Mouse (Mus musculus) midbrain, embryonic 16.5 days (tissue): ENCODE results near the gene Thegl. TPM values are rescaled to one million over a fixed set of nuclear protein-coding genes. Genes with fewer than 3 reads are reported as not detected.
"Not testable (repeated sequence)": the region's sequence is repeated elsewhere in the genome, so short reads cannot be mapped to it uniquely, and the experiment has no call there.

Source experiments
- ATAC-seq: fragments of 200-750 bp; cut with Nextera tagmentation; 2 replicates; pipeline ENCODE4 v1.8.0; 2017; ENCODE audit warnings: moderate TSS enrichment
- H3K27ac ChIP-seq: fragments of 300-500 bp; sonication (generic); 2 replicates; pipeline ENCODE4 v1.5.1; 2014; ENCODE audit warnings: mild to moderate bottlenecking, low read length, mixed read lengths
- H3K27me3 ChIP-seq: fragments of 300-500 bp; sonication (generic); 2 replicates; pipeline ENCODE4 v1.6.1; 2014; ENCODE audit warnings: low read depth, low read length, mixed read lengths; ENCODE audit not compliant: control insufficient read depth, insufficient read depth
- H3K36me3 ChIP-seq: fragments of 300-500 bp; sonication (generic); 2 replicates; pipeline ENCODE4 v1.6.1; 2014; ENCODE audit warnings: mild to moderate bottlenecking, low read length, moderate library complexity, mixed read lengths; ENCODE audit not compliant: control insufficient read depth, insufficient read depth
- H3K4me1 ChIP-seq: fragments of 300-500 bp; sonication (generic); 2 replicates; pipeline ENCODE4 v1.6.1; 2014; ENCODE audit warnings: mild to moderate bottlenecking, low read length, mixed read lengths; ENCODE audit not compliant: control insufficient read depth, insufficient read depth
- H3K4me2 ChIP-seq: fragments of 300-500 bp; sonication (generic); 2 replicates; pipeline ENCODE4 v1.6.1; 2014; ENCODE audit warnings: mild to moderate bottlenecking, low read length, mixed read lengths
- H3K4me3 ChIP-seq: fragments of 300-500 bp; sonication (generic); 2 replicates; pipeline ENCODE4 v1.5.1; 2014; ENCODE audit warnings: low read depth, mild to moderate bottlenecking, low read length, moderate library complexity, mixed read lengths
- H3K9ac ChIP-seq: fragments of 300-500 bp; sonication (generic); 2 replicates; pipeline ENCODE4 v1.6.1; 2014; ENCODE audit warnings: low read depth, low read length, mixed read lengths
- H3K9me3 ChIP-seq: fragments of 300-500 bp; sonication (generic); replicated peaks from 2 replicates; pipeline ENCODE4 v1.6.1; 2014; ENCODE audit warnings: mild to moderate bottlenecking, low read length, mixed read lengths; ENCODE audit not compliant: control insufficient read depth, poor library complexity, severe bottlenecking
- WGBS: fragments of 180-500 bp; shearing (Covaris S2); extraction: QIAGEN DNeasy Blood & Tissue Kit; methylation state at CpG from one replicate; pipeline ENCODE4 v1.1.7; 2014; 5-methylcytosine and 5-hydroxymethylcytosine counted together
- polyA plus RNA-seq: library from polyadenylated mRNA; unstranded; fragments of >200 nt; fragmentation: Nextera tagmentation; extraction: Ambion mirVana; gene quantifications from 2 replicates; pipeline ENCODE4 v1.2.1, GENCODE M21; 2015

The Thegl gene
- polyA plus RNA-seq, 1 experiment from 2014 or later: 0.89 TPM

DNA sequence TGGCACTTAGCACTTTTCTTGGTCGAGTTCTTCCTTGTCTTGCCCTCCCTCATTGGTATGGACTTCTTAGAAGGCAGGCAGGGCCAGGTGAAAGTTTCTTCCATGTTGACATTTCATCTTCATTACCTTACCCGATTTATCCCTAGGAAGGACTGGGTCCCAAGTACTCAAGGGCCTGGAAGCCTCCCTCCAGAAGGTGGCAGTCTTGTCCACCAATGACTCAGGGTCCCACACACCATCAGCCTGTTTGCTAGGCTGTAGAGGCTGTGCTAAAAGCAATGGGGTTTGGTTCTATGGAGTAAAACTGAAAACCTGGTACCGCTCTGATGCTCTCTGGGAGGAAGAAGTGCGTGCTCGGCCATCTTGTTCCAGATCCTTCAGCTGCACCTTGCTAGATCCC is 13.9 kb downstream of the Thegl start:
- Histone ChIP-seq H3K27me3 (no peaks in the 10 kb centered on the region), H3K36me3 (no peaks in the 10 kb centered on the region), H3K27ac (no peak overlapping the region), H3K4me3 (no peak overlapping the region), H3K4me1 (no peaks in the 10 kb centered on the region), H3K9me3 (no peaks in the 10 kb centered on the region), H3K9ac (no peak overlapping the region), H3K4me2 (no peak overlapping the region)
- ATAC-seq: no peak
- 82% methylated on average over 5 of the region's 5 CpGs for WGBS

DNA sequence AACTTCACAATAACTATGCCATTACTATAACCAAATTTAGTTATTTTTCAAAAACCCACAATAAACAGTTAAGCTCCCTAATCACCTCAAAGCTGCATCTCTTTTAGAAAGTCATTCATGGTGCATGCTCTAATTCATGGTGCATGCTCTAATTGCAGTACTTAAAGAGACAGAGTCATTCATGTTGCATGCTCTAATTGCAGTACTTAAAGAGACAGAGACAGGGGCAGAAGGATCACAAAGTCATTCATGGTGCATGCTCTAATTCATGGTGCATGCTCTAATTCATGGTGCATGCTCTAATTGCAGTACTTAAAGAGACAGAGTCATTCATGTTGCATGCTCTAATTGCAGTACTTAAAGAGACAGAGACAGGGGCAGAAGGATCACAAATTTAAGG is 19.3 kb downstream of the Thegl start:
- not testable (repeated sequence) for H3K4me2 ChIP-seq, H3K9ac ChIP-seq, H3K9me3 ChIP-seq, H3K36me3 ChIP-seq, ATAC-seq, H3K4me1 ChIP-seq, H3K27me3 ChIP-seq, H3K4me3 ChIP-seq, H3K27ac ChIP-seq

DNA sequence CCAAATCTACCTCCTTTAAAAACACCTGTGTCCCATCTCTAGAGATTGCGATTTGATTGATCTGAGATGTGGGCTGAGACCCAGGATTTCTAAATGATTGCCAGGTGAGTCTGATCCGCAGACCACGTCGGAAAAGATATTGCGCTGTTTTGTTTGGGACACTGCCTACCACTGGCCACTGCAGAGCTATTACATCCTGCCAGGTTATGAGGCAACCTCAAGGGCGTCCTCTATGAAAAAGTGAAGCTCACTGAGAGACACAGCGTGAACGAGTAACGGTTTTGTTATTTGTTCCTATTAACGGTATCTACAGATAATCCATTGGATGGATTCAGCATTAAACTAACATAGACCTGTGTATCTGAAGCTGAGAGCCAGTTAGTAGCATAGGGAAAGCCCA is 22.6 kb downstream of the Thegl start:
- Histone ChIP-seq H3K9me3 (no peaks in the 10 kb centered on the region), H3K27me3 (no peaks in the 10 kb centered on the region), H3K27ac (no peak overlapping the region), H3K4me2 (no peak overlapping the region), H3K4me3 (no peak overlapping the region), H3K9ac (no peak overlapping the region), H3K36me3 (no peaks in the 10 kb centered on the region), H3K4me1 (no peaks in the 10 kb centered on the region)
- 92% methylated on average over 10 of the region's 10 CpGs for WGBS
- ATAC-seq: no peak

GRCm38 (mm10) chr5:77039391-77039790 is 23.6 kb downstream of the Thegl start:
- H3K9me3 ChIP-seq: no peaks in the 10 kb centered on the region
- no peak overlapping the region for H3K9ac ChIP-seq
- no peak for ATAC-seq
- no peaks in the 10 kb centered on the region for H3K36me3 ChIP-seq
- H3K4me1 ChIP-seq: no peaks in the 10 kb centered on the region
- no peak overlapping the region for H3K27ac ChIP-seq
- no peak overlapping the region for H3K4me2 ChIP-seq
- H3K4me3 ChIP-seq: no peak overlapping the region
- no peaks in the 10 kb centered on the region for H3K27me3 ChIP-seq

- Histone ChIP-seq H3K9ac (no peak overlapping the region), H3K27ac (no peak overlapping the region), H3K9me3 (no peaks in the 10 kb centered on the region), H3K27me3 (no peaks in the 10 kb centered on the region), H3K36me3 (no peaks in the 10 kb centered on the region), H3K4me3 (no peak overlapping the region), H3K4me1 (no peaks in the 10 kb centered on the region), H3K4me2 (no peak overlapping the region)
- 76% methylated on average over 5 of the region's 5 CpGs for WGBS
- ATAC-seq: no peak
Observed at GRCm38 (mm10) chr5:77044362-77044761, 28.5 kb downstream of the Thegl start.

GRCm38 (mm10) chr5:77052616-77053015 is 36.8 kb downstream of the Thegl start:
- no peak overlapping the region for H3K4me2 ChIP-seq
- 0 out of 2 replicates have a peak, but pooled peaks cover 2% of the 10 kb centered on the region for H3K9me3 ChIP-seq
- H3K4me3 ChIP-seq: no peak overlapping the region
- 87% methylated on average over 5 of the region's 5 CpGs for WGBS
- no peaks in the 10 kb centered on the region for H3K4me1 ChIP-seq
- no peaks in the 10 kb centered on the region for H3K27me3 ChIP-seq
- H3K36me3 ChIP-seq: no peaks in the 10 kb centered on the region
- H3K9ac ChIP-seq: no peak overlapping the region
- ATAC-seq: no peak
- no peak overlapping the region for H3K27ac ChIP-seq

DNA sequence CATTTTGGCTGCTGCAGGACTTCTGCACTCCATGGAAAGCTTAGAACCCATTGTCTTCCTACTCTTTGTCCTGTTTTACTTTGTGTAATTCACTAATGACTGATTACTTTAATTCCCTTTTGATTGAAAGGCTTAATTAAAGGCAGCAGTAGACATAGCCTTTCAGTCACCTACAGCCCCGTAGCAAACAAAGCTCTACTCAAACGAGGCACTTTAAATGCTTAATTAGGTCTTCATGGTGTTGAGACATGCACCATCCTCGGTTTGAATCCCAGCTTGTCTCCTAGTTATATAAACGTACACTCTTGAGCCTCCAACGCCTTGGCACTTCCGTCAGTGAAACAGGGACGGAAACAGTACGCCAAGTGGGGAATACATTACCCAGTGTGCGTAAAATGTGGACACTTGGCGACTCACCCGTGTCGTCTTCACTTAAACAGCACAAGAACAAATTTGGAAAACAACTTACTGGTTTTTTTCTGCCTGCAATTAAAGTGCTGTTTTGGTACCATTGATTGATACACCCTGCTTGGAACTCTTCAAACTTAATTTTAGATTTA is 41.1 kb downstream of the Thegl start:
- Histone ChIP-seq H3K27ac (no peak overlapping the region), H3K9me3 (0 out of 2 replicates have a peak, but pooled peaks cover 2% of the 10 kb centered on the region), H3K36me3 (no peaks in the 10 kb centered on the region), H3K27me3 (no peaks in the 10 kb centered on the region; the same call in 1 of the 2 replicates), H3K9ac (no peak overlapping the region), H3K4me1 (no peaks in the 10 kb centered on the region), H3K4me2 (no peak overlapping the region), H3K4me3 (no peak overlapping the region)
- WGBS: 46% methylated on average over 12 of the region's 12 CpGs
- ATAC-seq: no peak

DNA sequence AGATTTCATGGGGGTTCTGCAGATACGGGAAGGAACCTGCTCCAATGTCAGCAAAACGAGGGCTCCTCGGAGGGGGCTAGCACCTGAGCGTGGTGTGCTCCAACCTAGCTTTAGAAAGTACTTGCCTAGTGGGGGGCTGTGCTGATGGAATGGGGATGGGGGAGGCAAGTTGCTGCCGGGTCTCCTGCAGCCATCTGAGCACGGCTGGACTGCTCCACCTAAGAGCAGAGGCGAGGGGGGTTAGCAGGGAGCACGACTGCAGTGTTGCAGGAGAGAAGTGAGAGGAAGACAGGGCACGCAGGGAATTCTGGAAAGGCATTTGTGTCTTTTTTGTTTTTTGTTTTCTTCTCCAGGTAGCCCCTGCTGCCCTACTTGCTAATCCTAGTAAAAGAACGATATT is 44.5 kb downstream of the Thegl start:
- Histone ChIP-seq H3K36me3 (no peaks in the 10 kb centered on the region), H3K9me3 (no peaks in the 10 kb centered on the region), H3K27me3 (no peaks in the 10 kb centered on the region; the same call in 1 of the 2 replicates), H3K4me2 (no peak overlapping the region), H3K4me3 (no peak overlapping the region), H3K27ac (no peak overlapping the region), H3K9ac (no peak overlapping the region), H3K4me1 (no peaks in the 10 kb centered on the region)
- no peak for ATAC-seq
- 33% methylated on average over 10 of the region's 10 CpGs for WGBS

GRCm38 (mm10) chr5:77061372-77062038 is 45.7 kb downstream of the Thegl start:
- Histone ChIP-seq H3K4me1 (no peaks in the 10 kb centered on the region), H3K27me3 (no peaks in the 10 kb centered on the region; the same call in 1 of the 2 replicates), H3K9me3 (no peaks in the 10 kb centered on the region), H3K9ac (no peak overlapping the region), H3K4me2 (no peak overlapping the region), H3K36me3 (no peaks in the 10 kb centered on the region), H3K4me3 (no peak overlapping the region), H3K27ac (no peak overlapping the region)
- 33% methylated on average over 17 of the region's 17 CpGs for WGBS
- no peak for ATAC-seq
